In genomic region chr17:34727887-34728286, GRCm38 (mm10) we compare ENCODE assay signal across 23 mouse cellular contexts. TPM values are rescaled to one million over a fixed set of nuclear protein-coding genes. Genes with fewer than 3 reads are reported as not detected.
DNase-seq lines count a peak whose midpoint lies in the region; ATAC-seq lines count a peak whose summit lies in the region.
"Had no signal": no experiment of that assay in that cellular context is flagged by ENCODE, and none has a peak within 500 bp of the region (broad histone marks: within the 10 kb centered on the region; RNA-seq: fewer than 3 reads in every experiment).

No protein-coding gene starts in this region.

- no peak overlapping the region for H3K27ac ChIP-seq in liver, embryonic 12.5 days
- peak overlapping the region; percentile 51 for H3K27ac ChIP-seq in liver, embryonic 15.5 days (replicated peaks)
- H3K27ac ChIP-seq: embryonic facial prominence, embryonic 12.5 days; embryonic facial prominence, embryonic 15.5 days; heart, adult 2 months; heart, embryonic 10.5 days; hindbrain, embryonic 12.5 days had no signal

- no peaks in the 10 kb centered on the region for H3K27me3 ChIP-seq in liver, embryonic 12.5 days (replicated peaks)
- H3K27me3 ChIP-seq in liver, embryonic 15.5 days = no peaks in the 10 kb centered on the region
- H3K27me3 ChIP-seq: embryonic facial prominence, embryonic 12.5 days; embryonic facial prominence, embryonic 15.5 days; hindbrain, embryonic 12.5 days had no signal

- H3K9ac ChIP-seq in liver, embryonic 12.5 days = no peak overlapping the region
- H3K9ac ChIP-seq in liver, embryonic 15.5 days = no peak overlapping the region
- H3K9ac ChIP-seq: embryonic facial prominence, embryonic 12.5 days; embryonic facial prominence, embryonic 15.5 days; hindbrain, embryonic 12.5 days had no signal

- H3K4me3 ChIP-seq in liver, embryonic 12.5 days = no peak overlapping the region
- H3K4me3 ChIP-seq in liver, embryonic 15.5 days (replicated peaks) = no peak overlapping the region
- H3K4me3 ChIP-seq: embryonic facial prominence, embryonic 12.5 days; embryonic facial prominence, embryonic 15.5 days; heart, adult 2 months; heart, embryonic 10.5 days; hindbrain, embryonic 12.5 days had no signal

- H3K4me1 ChIP-seq in liver, embryonic 12.5 days = no peaks in the 10 kb centered on the region
- no peaks in the 10 kb centered on the region; the same call in 1 of the 2 replicates for H3K4me1 ChIP-seq in liver, embryonic 15.5 days (replicated peaks)
- H3K4me1 ChIP-seq: embryonic facial prominence, embryonic 12.5 days; embryonic facial prominence, embryonic 15.5 days; hindbrain, embryonic 12.5 days had no signal

- 0 out of 2 replicates have a peak, but pooled peaks have one; percentile 48 for ATAC-seq in liver, embryonic 12.5 days
- ATAC-seq in liver, embryonic 15.5 days (ENCODE audit: insufficient read depth) = peak; percentile 68
- ATAC-seq: CD4-positive, CD25-positive, alpha-beta regulatory T cell, adult 4 months; forebrain, embryonic 14.5 days; hindbrain, embryonic 16.5 days had no signal

- no peaks in the 10 kb centered on the region for H3K36me3 ChIP-seq in liver, embryonic 12.5 days
- H3K36me3 ChIP-seq in liver, embryonic 15.5 days (replicated peaks) = no peaks in the 10 kb centered on the region
- H3K36me3 ChIP-seq: embryonic facial prominence, embryonic 12.5 days; embryonic facial prominence, embryonic 15.5 days; heart, embryonic 10.5 days; hindbrain, embryonic 12.5 days had no signal

- H3K4me2 ChIP-seq in liver, embryonic 12.5 days = no peak overlapping the region
- no peak overlapping the region for H3K4me2 ChIP-seq in liver, embryonic 15.5 days
- H3K4me2 ChIP-seq: embryonic facial prominence, embryonic 12.5 days; embryonic facial prominence, embryonic 15.5 days; hindbrain, embryonic 12.5 days had no signal

- WGBS in liver, embryonic 12.5 days (ENCODE audit: insufficient replicate concordance) = 63% methylated on average over 2 of the region's 2 CpGs
- WGBS in liver, embryonic 15.5 days (ENCODE audit: insufficient replicate concordance) = 47% methylated on average over 2 of the region's 2 CpGs

- H3K9me3 ChIP-seq in liver, embryonic 12.5 days (replicated peaks) = peaks cover 2% of the 10 kb centered on the region; the same call in 1 of the 2 replicates
- H3K9me3 ChIP-seq in liver, embryonic 15.5 days (replicated peaks) = 0 out of 2 replicates have a peak, but pooled peaks cover 2% of the 10 kb centered on the region
- H3K9me3 ChIP-seq: embryonic facial prominence, embryonic 15.5 days had no signal

- no peak for DNase-seq in liver
- DNase-seq in yolk sac, embryonic 10.5 days (ENCODE audit: low spot score) = peak; percentile 73
- DNase-seq in natural killer cell, adult 2 months (ENCODE audit: low spot score in 2 of 2) = no peak
- DNase-seq in right cerebral cortex, postnatal 10 days (ENCODE audit: low spot score in 2 of 2) = no peak
- DNase-seq: adrenal gland, adult 2 months; adrenal gland, postnatal 14 days; cerebellum, adult 11 months; cerebellum, adult 2 months; cerebellum, adult 9-11 months; cerebellum, postnatal 25 days; gastrocnemius, postnatal 25 days; heart, adult 2 months had no signal

RNA-seq across cellular contexts. Expression of gene C4b, which starts 15.8 kb away (rescaled TPM):
- polyA plus RNA-seq in liver, embryonic 12.5 days (2016; fragmentation: Nextera tagmentation; extraction: Ambion mirVana) = 0.42 and 0.61 TPM in 2 replicates
- 9.8 and 17.1 TPM in 2 replicates for polyA plus RNA-seq in liver, embryonic 15.5 days (2015; fragmentation: Nextera tagmentation; extraction: Ambion mirVana)
- polyA plus RNA-seq: C2C12; CD4-positive, CD25-positive, alpha-beta regulatory T cell, adult 4 months; embryonic facial prominence, embryonic 12.5 days; forebrain, embryonic 11.5 days; forebrain, embryonic 14.5 days; heart, embryonic 10.5 days; hindbrain, embryonic 12.5 days had no signal

RNA-seq across cellular contexts. Expression of gene Tnxb, which starts 57.6 kb away (rescaled TPM):
- 0.04 and 0.05 TPM in 2 replicates for polyA plus RNA-seq in liver, embryonic 12.5 days (2016; fragmentation: Nextera tagmentation; extraction: Ambion mirVana)
- polyA plus RNA-seq in liver, embryonic 15.5 days (2015; fragmentation: Nextera tagmentation; extraction: Ambion mirVana) = 0.17 and 0.20 TPM in 2 replicates
- polyA plus RNA-seq: CD4-positive, CD25-positive, alpha-beta regulatory T cell, adult 4 months had no signal
